Mouse (Mus musculus): ENCODE results near the gene Gm28048. TPM values are rescaled to one million over a fixed set of nuclear protein-coding genes. Genes with fewer than 3 reads are reported as not detected.

Gm28048 gene
- polyA plus RNA-seq, 1 experiment from 2014 or later, result 14.5 TPM

DNA sequence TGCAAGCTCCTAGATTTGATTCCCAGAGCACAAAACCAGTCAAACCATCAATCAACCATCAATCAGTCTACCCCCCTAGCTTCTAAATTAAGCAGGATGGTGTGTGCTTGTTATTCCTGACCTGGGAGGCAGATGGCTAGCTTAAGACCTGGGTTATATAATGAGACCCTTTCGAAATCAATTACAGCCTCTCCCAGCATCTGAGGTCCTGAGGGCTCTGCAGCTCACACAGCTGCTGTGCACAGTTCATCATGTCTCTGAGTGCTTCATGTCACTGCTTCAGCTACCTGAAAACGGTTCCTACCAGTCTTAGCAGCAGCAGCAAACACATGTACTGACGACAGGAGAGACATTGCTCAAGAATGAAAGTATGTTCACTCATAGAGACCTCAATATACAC is 88.8 kb downstream of the Gm28048 start:
- H3K4me1 ChIP-seq (ENCODE audit: control insufficient read depth, insufficient read depth, low read length), result no peaks in the 10 kb centered on the region
- 49% methylated on average over 3 of the region's 3 CpGs for WGBS
- H3K4me3 ChIP-seq (replicated peaks; ENCODE audit: low read length), result no peak overlapping the region
- H3K9me3 ChIP-seq (replicated peaks; ENCODE audit: control insufficient read depth, low read length), result no peaks in the 10 kb centered on the region
- H3K36me3 ChIP-seq (ENCODE audit: control insufficient read depth, insufficient read depth, low read length), result no peaks in the 10 kb centered on the region
- H3K4me2 ChIP-seq (ENCODE audit: low read depth, low read length), result no peak overlapping the region
- H3K9ac ChIP-seq (ENCODE audit: low read length), result no peak overlapping the region
- no peak for ATAC-seq (ENCODE audit: insufficient read depth, low FRiP score)
- no peak overlapping the region for H3K27ac ChIP-seq (ENCODE audit: low read length)
- no peaks in the 10 kb centered on the region for H3K27me3 ChIP-seq (ENCODE audit: control insufficient read depth, insufficient read depth, low read length)

DNA sequence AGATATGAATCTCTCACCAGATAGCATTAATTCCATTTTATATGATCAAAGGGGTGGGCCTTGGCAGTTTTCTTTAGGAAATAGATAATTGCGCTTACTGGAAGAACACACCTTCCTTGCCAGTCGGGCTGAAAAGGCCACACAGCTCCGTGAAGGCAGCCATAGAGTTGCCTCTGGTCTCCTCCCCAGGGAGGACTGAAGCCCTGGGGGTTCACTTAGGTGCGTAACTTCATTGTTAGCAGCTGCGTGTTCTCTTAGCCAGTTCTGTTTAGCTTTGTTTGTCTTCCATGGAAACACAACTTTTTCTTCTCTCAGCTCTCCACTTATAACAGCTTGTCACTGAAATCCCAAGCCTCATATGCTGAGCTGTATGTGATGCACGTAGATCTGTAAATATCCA is 89.4 kb downstream of the Gm28048 start:
- no peaks in the 10 kb centered on the region for H3K36me3 ChIP-seq (ENCODE audit: control insufficient read depth, insufficient read depth, low read length)
- ATAC-seq (ENCODE audit: insufficient read depth, low FRiP score), result no peak
- no peak overlapping the region for H3K9ac ChIP-seq (ENCODE audit: low read length)
- no peak overlapping the region for H3K27ac ChIP-seq (ENCODE audit: low read length)
- no peak overlapping the region for H3K4me2 ChIP-seq (ENCODE audit: low read depth, low read length)
- H3K9me3 ChIP-seq (replicated peaks; ENCODE audit: control insufficient read depth, low read length), result no peaks in the 10 kb centered on the region
- H3K4me3 ChIP-seq (replicated peaks; ENCODE audit: low read length), result no peak overlapping the region
- no peaks in the 10 kb centered on the region for H3K4me1 ChIP-seq (ENCODE audit: control insufficient read depth, insufficient read depth, low read length)
- 67% methylated on average over 6 of the region's 6 CpGs for WGBS
- H3K27me3 ChIP-seq (ENCODE audit: control insufficient read depth, insufficient read depth, low read length), result no peaks in the 10 kb centered on the region

DNA sequence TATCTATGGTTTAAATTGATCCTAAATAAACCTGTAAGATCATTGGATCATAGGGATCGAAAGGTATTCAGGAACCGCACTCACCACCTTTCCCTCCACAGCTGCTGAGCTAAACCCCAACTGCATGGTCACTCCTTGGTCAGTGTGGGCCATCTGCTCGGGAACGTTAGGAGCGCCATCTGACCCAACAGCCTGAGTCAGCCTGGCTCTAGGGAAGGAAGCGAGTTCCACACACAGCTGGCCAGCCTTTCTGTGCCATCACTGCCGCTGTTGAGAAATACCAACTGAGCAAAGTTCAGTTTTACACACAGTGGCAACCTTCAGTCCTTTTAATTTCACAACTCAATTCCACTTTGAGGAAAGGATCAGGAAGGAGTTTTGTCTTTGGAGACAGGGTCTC is 90.0 kb downstream of the Gm28048 start:
- no peak for ATAC-seq (ENCODE audit: insufficient read depth, low FRiP score)

DNA sequence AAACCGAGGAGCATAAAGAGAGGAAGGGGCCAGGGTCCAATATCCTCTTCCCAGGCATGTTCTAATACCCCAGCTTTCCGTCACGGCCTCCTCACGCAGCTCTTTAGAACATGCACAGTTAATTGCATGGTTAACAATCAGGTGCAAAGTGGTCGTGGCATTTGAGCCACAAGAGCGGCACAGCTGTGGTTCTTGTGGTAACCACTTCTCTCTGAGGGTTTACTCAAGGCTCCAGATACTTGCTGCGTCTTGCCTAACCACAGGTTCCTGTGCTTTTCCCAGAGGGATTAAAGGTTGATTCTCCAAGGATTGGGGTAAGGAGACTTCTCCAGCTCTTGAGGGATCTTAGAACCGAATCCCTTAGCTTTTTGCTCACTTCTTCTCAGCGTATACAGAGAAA is 90.6 kb downstream of the Gm28048 start:
- Histone ChIP-seq H3K4me3 (replicated peaks; ENCODE audit: low read length) (no peak overlapping the region), H3K4me1 (ENCODE audit: control insufficient read depth, insufficient read depth, low read length) (no peaks in the 10 kb centered on the region), H3K9ac (ENCODE audit: low read length) (no peak overlapping the region), H3K36me3 (ENCODE audit: control insufficient read depth, insufficient read depth, low read length) (no peaks in the 10 kb centered on the region), H3K27ac (ENCODE audit: low read length) (no peak overlapping the region), H3K27me3 (ENCODE audit: control insufficient read depth, insufficient read depth, low read length) (no peaks in the 10 kb centered on the region), H3K4me2 (ENCODE audit: low read depth, low read length) (no peak overlapping the region), H3K9me3 (replicated peaks; ENCODE audit: control insufficient read depth, low read length) (no peaks in the 10 kb centered on the region)
- 74% methylated on average over 9 of the region's 9 CpGs for WGBS
- no peak for ATAC-seq (ENCODE audit: insufficient read depth, low FRiP score)

More for the DNA sequence above, 90.0 kb downstream of the Gm28048 start:
- H3K9ac ChIP-seq (ENCODE audit: low read length), result no peak overlapping the region
- H3K9me3 ChIP-seq (replicated peaks; ENCODE audit: control insufficient read depth, low read length), result no peaks in the 10 kb centered on the region
- 87% methylated on average over 7 of the region's 7 CpGs for WGBS
- no peaks in the 10 kb centered on the region for H3K27me3 ChIP-seq (ENCODE audit: control insufficient read depth, insufficient read depth, low read length)
- no peaks in the 10 kb centered on the region for H3K36me3 ChIP-seq (ENCODE audit: control insufficient read depth, insufficient read depth, low read length)
- H3K27ac ChIP-seq (ENCODE audit: low read length), result no peak overlapping the region
- H3K4me1 ChIP-seq (ENCODE audit: control insufficient read depth, insufficient read depth, low read length), result no peaks in the 10 kb centered on the region
- no peak overlapping the region for H3K4me2 ChIP-seq (ENCODE audit: low read depth, low read length)
- H3K4me3 ChIP-seq (replicated peaks; ENCODE audit: low read length), result no peak overlapping the region

DNA sequence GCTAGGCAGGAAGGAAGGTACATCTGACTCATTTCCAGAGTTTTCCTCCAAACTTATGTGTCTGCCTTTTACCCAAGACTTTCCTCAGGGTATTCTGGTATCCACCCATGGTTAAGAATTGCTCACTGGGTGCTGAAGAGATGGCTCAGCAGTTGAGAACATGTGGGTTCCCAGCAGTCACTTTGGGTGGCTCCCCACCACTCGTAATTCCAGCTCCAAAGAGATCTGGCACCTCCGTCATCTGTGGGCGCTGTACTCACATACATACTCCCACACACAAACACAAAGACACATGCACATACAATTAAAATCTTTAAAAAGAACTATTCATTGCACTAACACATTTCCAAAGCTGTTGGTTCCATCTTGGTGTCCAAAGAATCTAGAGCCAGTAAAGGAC is 92.7 kb downstream of the Gm28048 start:
- ATAC-seq (ENCODE audit: insufficient read depth, low FRiP score), result no peak
- no peaks in the 10 kb centered on the region for H3K9me3 ChIP-seq (replicated peaks; ENCODE audit: control insufficient read depth, low read length)
- no peak overlapping the region for H3K4me3 ChIP-seq (replicated peaks; ENCODE audit: low read length)
- H3K9ac ChIP-seq (ENCODE audit: low read length), result no peak overlapping the region
- H3K27me3 ChIP-seq (ENCODE audit: control insufficient read depth, insufficient read depth, low read length), result no peaks in the 10 kb centered on the region
- no peak overlapping the region for H3K27ac ChIP-seq (ENCODE audit: low read length)
- no peaks in the 10 kb centered on the region for H3K36me3 ChIP-seq (ENCODE audit: control insufficient read depth, insufficient read depth, low read length)
- H3K4me2 ChIP-seq (ENCODE audit: low read depth, low read length), result no peak overlapping the region
- H3K4me1 ChIP-seq (ENCODE audit: control insufficient read depth, insufficient read depth, low read length), result no peaks in the 10 kb centered on the region
- 91% methylated on average over 3 of the region's 3 CpGs for WGBS

DNA sequence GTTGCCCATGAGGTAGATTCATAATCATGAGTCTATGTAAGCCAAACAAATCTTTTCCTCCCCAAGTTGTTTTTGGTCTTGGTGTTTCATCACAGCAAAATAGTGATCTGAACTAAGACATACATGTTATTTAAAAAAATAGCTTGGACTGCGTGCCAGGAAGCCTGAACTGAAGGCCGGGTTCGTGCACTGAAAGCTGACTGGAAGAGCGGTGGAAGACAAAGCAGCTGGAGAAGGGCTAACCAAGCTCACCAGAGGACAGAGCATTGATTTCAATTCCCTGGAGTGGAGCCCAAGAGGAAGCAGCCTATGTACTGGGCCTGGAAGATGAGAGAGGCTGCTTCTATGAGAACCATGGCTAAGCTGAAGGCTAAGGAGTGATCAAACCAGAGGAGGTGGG is 94.9 kb downstream of the Gm28048 start:
- no peak overlapping the region for H3K4me2 ChIP-seq (ENCODE audit: low read depth, low read length)
- H3K4me3 ChIP-seq (replicated peaks; ENCODE audit: low read length), result no peak overlapping the region
- no peaks in the 10 kb centered on the region for H3K9me3 ChIP-seq (replicated peaks; ENCODE audit: control insufficient read depth, low read length)
- ATAC-seq (ENCODE audit: insufficient read depth, low FRiP score), result no peak
- no peaks in the 10 kb centered on the region for H3K36me3 ChIP-seq (ENCODE audit: control insufficient read depth, insufficient read depth, low read length)
- H3K27ac ChIP-seq (ENCODE audit: low read length), result no peak overlapping the region
- no peaks in the 10 kb centered on the region for H3K4me1 ChIP-seq (ENCODE audit: control insufficient read depth, insufficient read depth, low read length)
- H3K9ac ChIP-seq (ENCODE audit: low read length), result no peak overlapping the region
- no peaks in the 10 kb centered on the region for H3K27me3 ChIP-seq (ENCODE audit: control insufficient read depth, insufficient read depth, low read length)
- 70% methylated on average over 4 of the region's 4 CpGs for WGBS

DNA sequence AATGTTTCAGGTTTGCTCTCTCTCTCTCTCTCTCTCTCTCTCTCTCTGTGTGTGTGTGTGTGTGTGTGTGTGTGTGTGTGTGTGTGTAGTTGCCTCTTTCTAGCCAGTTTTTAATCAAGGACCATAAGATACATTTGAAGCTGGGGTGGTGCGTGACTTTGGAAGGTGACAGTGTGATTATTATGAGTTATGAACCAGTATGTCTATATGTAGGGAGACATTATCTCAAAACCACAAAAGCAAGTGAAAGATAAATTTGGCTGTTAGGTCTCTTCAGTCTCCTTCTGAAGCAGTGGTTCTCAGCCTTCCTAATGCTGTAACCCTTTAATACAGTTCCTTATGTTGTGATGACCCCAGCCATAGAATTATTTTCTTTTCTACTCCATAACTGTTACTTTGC is 96.5 kb downstream of the Gm28048 start:
- no peak for ATAC-seq (ENCODE audit: insufficient read depth, low FRiP score)
- Histone ChIP-seq H3K4me3 (replicated peaks; ENCODE audit: low read length) (no peak overlapping the region), H3K4me2 (ENCODE audit: low read depth, low read length) (no peak overlapping the region), H3K27me3 (ENCODE audit: control insufficient read depth, insufficient read depth, low read length) (no peaks in the 10 kb centered on the region), H3K4me1 (ENCODE audit: control insufficient read depth, insufficient read depth, low read length) (no peaks in the 10 kb centered on the region), H3K9me3 (replicated peaks; ENCODE audit: control insufficient read depth, low read length) (no peaks in the 10 kb centered on the region), H3K9ac (ENCODE audit: low read length) (no peak overlapping the region), H3K36me3 (ENCODE audit: control insufficient read depth, insufficient read depth, low read length) (no peaks in the 10 kb centered on the region), H3K27ac (ENCODE audit: low read length) (no peak overlapping the region)
- 81% methylated on average over 1 of the region's 1 CpGs for WGBS

DNA sequence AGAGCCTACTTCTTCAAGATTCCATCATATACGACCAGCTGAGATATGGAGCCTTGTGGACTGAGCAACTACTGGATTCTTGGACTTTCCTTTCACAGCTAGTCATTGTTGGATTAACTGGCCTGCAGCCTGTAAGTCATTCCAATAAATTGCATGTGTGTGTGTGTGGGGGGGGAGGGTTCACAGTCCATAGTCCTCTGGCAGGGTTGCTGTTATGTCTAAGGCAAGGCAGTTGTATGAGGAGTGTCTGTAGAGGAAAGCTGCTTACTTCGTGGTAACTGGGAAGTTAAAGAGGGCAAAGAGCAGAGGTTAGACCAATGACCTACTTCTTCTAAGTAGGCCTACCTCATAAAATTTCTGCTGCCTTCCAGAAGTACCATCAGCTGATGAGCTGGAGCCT is 98.2 kb downstream of the Gm28048 start:
- ATAC-seq (ENCODE audit: insufficient read depth, low FRiP score), result no peak; the same call in 1 of the 2 replicates
- H3K27me3 ChIP-seq (ENCODE audit: control insufficient read depth, insufficient read depth, low read length), result no peaks in the 10 kb centered on the region
- WGBS, result 75% methylated on average over 2 of the region's 2 CpGs
- no peaks in the 10 kb centered on the region for H3K36me3 ChIP-seq (ENCODE audit: control insufficient read depth, insufficient read depth, low read length)
- H3K4me3 ChIP-seq (replicated peaks; ENCODE audit: low read length), result no peak overlapping the region
- H3K27ac ChIP-seq (ENCODE audit: low read length), result no peak overlapping the region
- H3K9ac ChIP-seq (ENCODE audit: low read length), result no peak overlapping the region
- no peaks in the 10 kb centered on the region for H3K4me1 ChIP-seq (ENCODE audit: control insufficient read depth, insufficient read depth, low read length)
- H3K9me3 ChIP-seq (replicated peaks; ENCODE audit: control insufficient read depth, low read length), result no peaks in the 10 kb centered on the region
- no peak overlapping the region for H3K4me2 ChIP-seq (ENCODE audit: low read depth, low read length)

DNA sequence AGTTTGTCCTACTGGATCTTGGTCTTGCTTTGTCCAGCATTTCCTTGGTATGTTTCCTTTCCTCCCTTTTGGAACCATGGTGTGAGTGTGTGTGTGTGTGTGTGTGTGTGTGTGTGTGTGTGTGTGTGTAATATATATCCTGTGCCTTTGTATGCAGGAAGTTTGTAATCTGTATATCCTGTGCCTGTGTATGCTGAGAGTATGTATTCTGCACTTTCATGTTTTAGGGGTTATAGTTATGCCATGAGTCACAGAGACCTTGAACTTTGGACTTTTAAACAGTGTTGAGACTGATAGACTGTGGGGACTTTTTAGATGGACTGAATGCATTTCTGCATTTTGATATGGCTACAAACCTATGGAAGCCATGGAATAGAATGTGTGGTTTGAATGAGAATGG is 99.0 kb downstream of the Gm28048 start:
- ATAC-seq (ENCODE audit: insufficient read depth, low FRiP score), result no peak
- H3K9ac ChIP-seq (ENCODE audit: low read length), result no peak overlapping the region
- no peaks in the 10 kb centered on the region for H3K36me3 ChIP-seq (ENCODE audit: control insufficient read depth, insufficient read depth, low read length)
- no peak overlapping the region for H3K27ac ChIP-seq (ENCODE audit: low read length)
- H3K4me3 ChIP-seq (replicated peaks; ENCODE audit: low read length), result no peak overlapping the region
- no peaks in the 10 kb centered on the region for H3K27me3 ChIP-seq (ENCODE audit: control insufficient read depth, insufficient read depth, low read length)
- H3K4me1 ChIP-seq (ENCODE audit: control insufficient read depth, insufficient read depth, low read length), result no peaks in the 10 kb centered on the region
- no peaks in the 10 kb centered on the region for H3K9me3 ChIP-seq (replicated peaks; ENCODE audit: control insufficient read depth, low read length)
- no peak overlapping the region for H3K4me2 ChIP-seq (ENCODE audit: low read depth, low read length)

All from stomach, embryonic 16.5 days (tissue).